Mouse (Mus musculus) CH12.LX (cell line): Measurements from ENCODE around the gene Kat2b. TPM values are rescaled to one million over a fixed set of nuclear protein-coding genes. Genes with fewer than 3 reads are reported as not detected.

Experiments
- DNase-seq: peaks from one replicate; pipeline ENCODE4 v3.0.0-alpha.2; 2013; ENCODE audit errors: extremely low read depth
- H3K27ac ChIP-seq: 2 replicates; pipeline ENCODE4 v1.5.1; 2012; ENCODE audit warnings: low read depth, mild to moderate bottlenecking, control low read depth, moderate library complexity; ENCODE audit not compliant: insufficient read depth
- H3K27me3 ChIP-seq: replicated peaks from 2 replicates; pipeline ENCODE3; 2012; ENCODE audit warnings: inconsistent platforms
- H3K36me3 ChIP-seq, 2 experiments: replicated peaks in 1 of 2; 2 replicates each; pipeline versions ENCODE3 to v1.6.1; 2012; ENCODE audit warnings: inconsistent platforms in 1 of 2, low read length in 1 of 2, mild to moderate bottlenecking in 1 of 2, mixed read lengths in 1 of 2, moderate library complexity in 1 of 2; ENCODE audit not compliant: control insufficient read depth in 1 of 2, insufficient read depth in 1 of 2
- H3K4me1 ChIP-seq, 2 experiments: 2 replicates each; pipeline ENCODE4 v1.6.1; 2012; ENCODE audit warnings: inconsistent platforms in 1 of 2, moderate library complexity in 1 of 2; ENCODE audit not compliant: insufficient read depth in 2 of 2, control insufficient read depth in 1 of 2
- H3K4me2 ChIP-seq: 2 replicates; pipeline ENCODE4 v1.6.1; 2012; ENCODE audit warnings: low read depth, mild to moderate bottlenecking, control low read depth; ENCODE audit not compliant: poor library complexity, insufficient read depth, severe bottlenecking
- H3K4me3 ChIP-seq, 3 experiments: fragments of 150-350 bp in 1 of 3; sonication (generic) in 1 of 3; replicated peaks in 1 of 3; 2 replicates each; pipeline versions ENCODE3 to v1.5.1; 2011 to 2012; ENCODE audit warnings: low read depth in 2 of 3, low read length in 2 of 3, mild to moderate bottlenecking in 2 of 3, moderate library complexity in 2 of 3, control low read depth in 1 of 3, improper control_type of control experiment in 1 of 3, inconsistent platforms in 1 of 3, mixed read lengths in 1 of 3; ENCODE audit not compliant: poor library complexity in 1 of 3
- H3K79me2 ChIP-seq: replicated peaks from 2 replicates; pipeline ENCODE4 v1.6.1; 2012; ENCODE audit warnings: mild to moderate bottlenecking, moderate library complexity; ENCODE audit not compliant: control insufficient read depth, poor library complexity, insufficient read depth, severe bottlenecking; ENCODE audit errors: extremely low read depth
- H3K9ac ChIP-seq: 2 replicates; pipeline ENCODE4 v1.6.1; 2012; ENCODE audit warnings: low read depth, mild to moderate bottlenecking, control low read depth, moderate library complexity; ENCODE audit not compliant: insufficient read depth
- H3K9me3 ChIP-seq: replicated peaks from 2 replicates; pipeline ENCODE3; 2012; ENCODE audit warnings: low read length, inconsistent platforms, mixed read lengths
- BHLHE40 ChIP-seq: IDR thresholded peaks from 2 replicates; pipeline ENCODE4 v1.6.1; 2011; ENCODE audit warnings: mild to moderate bottlenecking, low read depth, low read length, improper control_type of control experiment
- CHD1 ChIP-seq: IDR thresholded peaks from 2 replicates; pipeline ENCODE4 v1.6.1; 2012; ENCODE audit warnings: low read depth, low read length, improper control_type of control experiment, inconsistent platforms
- CTCF ChIP-seq, 2 experiments: IDR thresholded peaks in 1 of 2; conservative IDR thresholded peaks in 1 of 2; 2 replicates each; pipeline ENCODE4 v1.5.1; 2011 to 2012; ENCODE audit warnings: low read depth in 2 of 2, low read length in 2 of 2, improper control_type of control experiment in 1 of 2, inconsistent platforms in 1 of 2, mild to moderate bottlenecking in 1 of 2, moderate library complexity in 1 of 2
- ELF1 ChIP-seq: IDR thresholded peaks from 2 replicates; pipeline ENCODE4 v1.6.1; 2014; ENCODE audit warnings: low read depth, mild to moderate bottlenecking, inconsistent platforms, low read length, improper control_type of control experiment
- ETS1 ChIP-seq: conservative IDR thresholded peaks from 2 replicates; pipeline ENCODE4 v1.6.1; 2012; ENCODE audit warnings: low read depth, mild to moderate bottlenecking, inconsistent platforms, low read length, improper control_type of control experiment, moderate library complexity
- HCFC1 ChIP-seq: IDR thresholded peaks from 2 replicates; pipeline ENCODE4 v1.6.1; 2012; ENCODE audit warnings: low read depth, mild to moderate bottlenecking, inconsistent platforms, low read length, improper control_type of control experiment
- MAX ChIP-seq: IDR thresholded peaks from 2 replicates; pipeline ENCODE4 v1.6.1; 2011; ENCODE audit warnings: low read length, improper control_type of control experiment
- MXI1 ChIP-seq: IDR thresholded peaks from 2 replicates; pipeline ENCODE4 v1.6.1; 2011; ENCODE audit warnings: mild to moderate bottlenecking, low read depth, low read length, improper control_type of control experiment
- NELFE ChIP-seq: IDR thresholded peaks from 2 replicates; pipeline ENCODE4 v1.6.1; 2011; ENCODE audit warnings: low read depth, low read length, improper control_type of control experiment
- POLR2A ChIP-seq: IDR thresholded peaks from 2 replicates; pipeline ENCODE4 v1.6.1; 2011; ENCODE audit warnings: low read depth, mild to moderate bottlenecking, improper control_type of control experiment, low read length
- SIN3A ChIP-seq: IDR thresholded peaks from 2 replicates; pipeline ENCODE4 v1.6.1; 2012; ENCODE audit warnings: low read length, improper control_type of control experiment, inconsistent platforms
- TBP ChIP-seq: conservative IDR thresholded peaks from 2 replicates; pipeline ENCODE4 v1.6.1; 2011; ENCODE audit warnings: low read depth, low read length, improper control_type of control experiment
- TCF12 ChIP-seq: IDR thresholded peaks from 2 replicates; pipeline ENCODE4 v1.6.1; 2014; ENCODE audit warnings: low read depth, mild to moderate bottlenecking, inconsistent platforms, low read length, improper control_type of control experiment
- USF1 ChIP-seq: IDR thresholded peaks from 2 replicates; pipeline ENCODE4 v1.6.1; 2014; ENCODE audit warnings: low read depth, mild to moderate bottlenecking, inconsistent platforms, low read length, improper control_type of control experiment
- ZKSCAN1 ChIP-seq: IDR thresholded peaks from 2 replicates; pipeline ENCODE4 v1.6.1; 2012; ENCODE audit warnings: low read depth, inconsistent platforms, low read length, improper control_type of control experiment, borderline replicate concordance
- dilution Hi-C: fragments of 300-500 bp; cut with MboI; formaldehyde crosslinking; loops from 2 replicates; pipeline ENCODE4 v1.14.3; 2020; ENCODE audit warnings: low sequenced_read_pairs; ENCODE audit not compliant: extremely low pct_unique_long_range_greater_than_20kb, extremely low pct_ligation_motif_present
- in situ Hi-C: fragments of 300-500 bp; cut with MboI; formaldehyde crosslinking; loops from 3 replicates; pipeline ENCODE4 v1.14.3; 2019; ENCODE audit warnings: low sequenced_read_pairs, low pct_ligation_motif_present, low pct_unique_long_range_greater_than_20kb, mixed read lengths
- polyA plus RNA-seq: library from polyadenylated mRNA; unstranded; fragments of >175 nt; gene quantifications from 2 replicates; pipeline ENCODE4 v1.2.1, GENCODE M21; 2012; ENCODE audit warnings: low read depth; ENCODE audit not compliant: insufficient read length
- total RNA-seq, 2 experiments: library from RNA; depleted of rRNA; stranded (reverse); fragments of 300-350 nt in 1 of 2; fragments of >200 nt in 1 of 2; gene quantifications; 2 replicates each; pipeline ENCODE4 v1.2.3; 2012 to 2014

Kat2b gene
- total and polyA plus RNA-seq, 3 experiments: 3.6 to 4.6 (median 4.1) TPM

GRCm38 (mm10) chr17:53568118-53568517 lies 1.5 kb downstream of the Kat2b start:
- H3K36me3 ChIP-seq: no peaks in the 10 kb centered on the region
- no peaks in the 10 kb centered on the region for H3K9me3 ChIP-seq
- dilution Hi-C loops: no loop called here
- H3K27me3 ChIP-seq: no peaks in the 10 kb centered on the region
- TF ChIP-seq TBP (0 out of 2 replicates have a peak, but pooled peaks have one; percentile 35), SIN3A (peak; percentile 94), NELFE (peak; percentile 15; the same call in 1 of the 2 replicates), HCFC1 (no peak), BHLHE40 (peak; percentile 77), TCF12 (peak; percentile 26; the same call in 1 of the 2 replicates), MAX (0 out of 2 replicates have a peak, but pooled peaks have one; percentile 16), POLR2A (peak; percentile 35), ETS1 (no peak), MXI1 (peak; percentile 63; the same call in 1 of the 2 replicates)
- peak overlapping the region; percentile 100 for H3K4me2 ChIP-seq
- H3K27ac ChIP-seq: peak overlapping the region; percentile 80
- peak overlapping the region; percentile 96 for H3K9ac ChIP-seq
- peak; percentile 83 for DNase-seq
- peaks cover 0 to 24% of the 10 kb centered on the region in 2 experiments; a peak in 2 of 4 replicates for H3K4me1 ChIP-seq
- H3K4me3 ChIP-seq: peak overlapping the region; percentile 77 to 95 (median 78)
- in situ Hi-C loops: no loop called here
- H3K79me2 ChIP-seq: peaks cover 19% of the 10 kb centered on the region

GRCm38 (mm10) chr17:53568734-53569386 lies 2.2 kb downstream of the Kat2b start:
- Histone ChIP-seq H3K27me3 (no peaks in the 10 kb centered on the region), H3K4me1 (peaks cover 0 to 24% of the 10 kb centered on the region in 2 experiments; a peak in 2 of 4 replicates), H3K9me3 (no peaks in the 10 kb centered on the region), H3K27ac (peak overlapping the region; percentile 67), H3K79me2 (peaks cover 19% of the 10 kb centered on the region), H3K4me2 (peak overlapping the region; percentile 100), H3K36me3 (no peaks in the 10 kb centered on the region), H3K9ac (peak overlapping the region; percentile 96), H3K4me3 (peak overlapping the region; percentile 77 to 95 (median 78))
- in situ Hi-C loops: no loop called here
- dilution Hi-C loops: no loop called here
- peak; percentile 11 for DNase-seq
- no peak for TF ChIP-seq ELF1
- TF ChIP-seq HCFC1: no peak
- 0 out of 2 replicates have a peak, but pooled peaks have one; percentile 62 for TF ChIP-seq CHD1
- peak; percentile 26 for TF ChIP-seq USF1
- 0 out of 4 replicates have a peak, but pooled peaks of 1 of the 2 experiments have one; percentile 7 for TF ChIP-seq CTCF (conservative IDR thresholded peaks at IDR 0.05 in 1 of 2, IDR thresholded peaks at IDR 0.05 in 1 of 2; ENCODE audit: low read depth in 2 of 2, low read length in 2 of 2)
- TF ChIP-seq ZKSCAN1: no peak
